In the genomic region with DNA sequence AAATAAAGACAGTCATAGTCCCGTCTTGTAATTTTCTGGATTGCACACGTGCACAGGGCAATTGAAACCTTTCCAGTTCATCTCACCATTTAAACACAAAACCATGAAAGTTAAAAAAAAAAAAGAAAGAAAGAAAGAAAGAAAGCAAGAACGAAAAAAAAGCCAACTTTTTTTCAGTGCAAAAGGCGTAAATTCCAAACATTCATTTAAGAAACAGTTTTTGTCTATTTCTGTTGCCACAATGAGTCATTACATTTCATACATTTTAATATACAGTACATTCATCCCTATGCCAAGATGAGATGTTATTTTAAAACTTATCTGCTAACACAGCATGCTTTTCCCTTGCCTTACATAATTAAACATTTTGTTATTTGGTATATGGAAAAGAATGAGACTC, we compare ENCODE assay signal across 20 mouse cellular contexts. TPM values are rescaled to one million over a fixed set of nuclear protein-coding genes. Genes with fewer than 3 reads are reported as not detected.
"Had no signal": no experiment of that assay in that cellular context is flagged by ENCODE, and none has a peak within 500 bp of the region (broad histone marks: within the 10 kb centered on the region; RNA-seq: fewer than 3 reads in every experiment).

No protein-coding gene starts in this region.

- DNase-seq: kidney, adult 18-20 months; kidney, postnatal 25 days; layer of hippocampus, adult 9-11 months; left cerebral cortex, postnatal 4 days; lung, adult 18-20 months; lung, postnatal 10 days; lung, postnatal 4 days; midbrain, embryonic 14.5 days; thymus, postnatal 25 days had no signal

- H3K4me2 ChIP-seq: limb, embryonic 12.5 days; limb, embryonic 15.5 days; liver, embryonic 15.5 days; lung, embryonic 15.5 days; midbrain, embryonic 11.5 days had no signal

- H3K9ac ChIP-seq: limb, embryonic 12.5 days; limb, embryonic 15.5 days; liver, embryonic 15.5 days; lung, embryonic 15.5 days had no signal

- H3K4me3 ChIP-seq: layer of hippocampus, adult 2 months; limb, embryonic 12.5 days; limb, embryonic 15.5 days; liver, embryonic 15.5 days; lung, embryonic 15.5 days had no signal

- H3K9me3 ChIP-seq: limb, embryonic 12.5 days; limb, embryonic 15.5 days; liver, embryonic 15.5 days; lung, embryonic 15.5 days had no signal

- ATAC-seq: intestine, embryonic 16.5 days had no signal

- H3K36me3 ChIP-seq: limb, embryonic 12.5 days; limb, embryonic 15.5 days; liver, embryonic 15.5 days; lung, embryonic 15.5 days had no signal

- H3K27ac ChIP-seq: kidney, postnatal 0 days; layer of hippocampus, adult 2 months; limb, embryonic 12.5 days; limb, embryonic 15.5 days; lung, embryonic 15.5 days had no signal

- H3K27me3 ChIP-seq: limb, embryonic 15.5 days; lung, embryonic 15.5 days had no signal

RNA-seq across cellular contexts. Expression of gene Haao, which starts 11.9 kb away (rescaled TPM):
- total RNA-seq: layer of hippocampus, adult 2 months; layer of hippocampus, postnatal 25 days; midbrain, postnatal 0 days had no signal
- polyA plus RNA-seq: midbrain, embryonic 11.5 days; neural tube, embryonic 11.5 days had no signal
